ENCODE assay signal across 29 mouse cellular contexts in the genomic region with DNA sequence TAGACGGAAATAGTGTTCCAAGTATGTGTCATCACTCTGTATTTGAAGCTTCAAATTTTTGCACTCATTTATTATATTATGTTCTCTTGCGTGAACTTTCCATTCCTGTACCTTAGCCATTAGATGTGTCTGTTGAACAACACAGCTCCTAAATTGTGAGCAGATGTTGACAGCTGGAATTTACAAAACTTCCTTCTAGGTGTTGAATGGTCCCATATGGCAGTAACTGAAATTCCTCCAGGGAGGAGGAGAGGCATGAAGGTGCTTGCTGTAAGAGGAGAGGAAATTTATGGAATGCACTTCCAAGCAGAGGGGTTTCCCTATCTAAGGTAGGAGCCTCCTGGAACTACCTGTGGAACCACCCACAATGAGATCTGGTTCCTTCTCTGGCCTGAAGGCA.
DNase-seq lines count a peak whose midpoint lies in the region; ATAC-seq and TF ChIP-seq lines count a peak whose summit lies in the region.
"Had no signal": no experiment of that assay in that cellular context is flagged by ENCODE, and none has a peak within 500 bp of the region (broad histone marks: within the 10 kb centered on the region; RNA-seq: fewer than 3 reads in every experiment).

No protein-coding gene starts in this region.

- WGBS in heart, adult 2 months, result 70% methylated on average over 2 of the region's 2 CpGs
- 45% methylated on average over 2 of the region's 2 CpGs for WGBS in embryonic facial prominence, embryonic 14.5 days

- no peak overlapping the region for H3K4me3 ChIP-seq in heart, adult 2 months
- H3K4me3 ChIP-seq in embryonic facial prominence, embryonic 14.5 days (ENCODE audit: low read depth, low read length), result no peak overlapping the region
- H3K4me3 ChIP-seq: embryonic facial prominence, embryonic 13.5 days; forebrain, embryonic 12.5 days; forebrain, embryonic 15.5 days; heart, embryonic 12.5 days; heart, embryonic 15.5 days; hindbrain, embryonic 10.5 days; hindbrain, embryonic 13.5 days had no signal

- H3K4me2 ChIP-seq in embryonic facial prominence, embryonic 14.5 days (ENCODE audit: low read depth, low read length), result no peak overlapping the region
- H3K4me2 ChIP-seq: embryonic facial prominence, embryonic 13.5 days; forebrain, embryonic 12.5 days; forebrain, embryonic 15.5 days; heart, embryonic 12.5 days; heart, embryonic 15.5 days; hindbrain, embryonic 13.5 days had no signal

- H3K4me1 ChIP-seq in heart, adult 2 months (ENCODE audit: control insufficient read depth, insufficient read depth, low read length), result no peaks in the 10 kb centered on the region
- H3K4me1 ChIP-seq in embryonic facial prominence, embryonic 14.5 days (ENCODE audit: control insufficient read depth, insufficient read depth, low read length), result no peaks in the 10 kb centered on the region
- H3K4me1 ChIP-seq: embryonic facial prominence, embryonic 13.5 days; forebrain, embryonic 15.5 days; heart, embryonic 12.5 days; heart, embryonic 15.5 days; hindbrain, embryonic 10.5 days; hindbrain, embryonic 13.5 days had no signal

- no peaks in the 10 kb centered on the region for H3K27me3 ChIP-seq in heart, adult 2 months (ENCODE audit: control insufficient read depth, insufficient read depth, low read length)
- H3K27me3 ChIP-seq in embryonic facial prominence, embryonic 14.5 days (replicated peaks; ENCODE audit: control insufficient read depth, insufficient read depth, low read length), result no peaks in the 10 kb centered on the region
- H3K27me3 ChIP-seq: CH12.LX; embryonic facial prominence, embryonic 13.5 days; forebrain, embryonic 15.5 days; heart, embryonic 12.5 days; heart, embryonic 15.5 days; hindbrain, embryonic 13.5 days; Patski had no signal

- H3K9me3 ChIP-seq in embryonic facial prominence, embryonic 14.5 days (ENCODE audit: control insufficient read depth, low read length), result no peaks in the 10 kb centered on the region
- H3K9me3 ChIP-seq: embryonic facial prominence, embryonic 13.5 days; forebrain, embryonic 12.5 days; forebrain, embryonic 15.5 days; G1E; heart, embryonic 12.5 days; heart, embryonic 15.5 days; hindbrain, embryonic 10.5 days; hindbrain, embryonic 13.5 days had no signal

- no peaks in the 10 kb centered on the region for H3K79me2 ChIP-seq in heart, adult 2 months (replicated peaks; ENCODE audit: control insufficient read depth, insufficient read depth, low read length)

- peak; percentile 55 for DNase-seq in heart, adult 11 months
- DNase-seq in heart, adult 2 months, result no peak
- DNase-seq in embryonic facial prominence, embryonic 14.5 days (ENCODE audit: low spot score), result peak; percentile 36
- peak; percentile 12 for DNase-seq in hindlimb bud, embryonic 11.5 days (ENCODE audit: extremely low spot score, low read depth, low spot score)
- no peak for DNase-seq in spleen, adult 12 weeks (ENCODE audit: low spot score)
- DNase-seq: adrenal gland, postnatal 10 days; adrenal gland, postnatal 36 days; B cell, adult 2 months; cerebellum, adult 18-20 months; cerebellum, adult 9-10 months; cerebellum, postnatal 14 days; gastrocnemius, postnatal 10 days; gastrocnemius, postnatal 36 days; heart, postnatal 10 days; heart, postnatal 36 days had no signal

- no peak for TF ChIP-seq CTCF in heart, adult 2 months (IDR thresholded peaks at IDR 0.05)

- ATAC-seq in embryonic facial prominence, embryonic 14.5 days (ENCODE audit: low read depth), result no peak
- ATAC-seq in megakaryocyte progenitor cell, adult 5-6 weeks (replicated peaks; ENCODE audit: poor library complexity), result no peak
- ATAC-seq: forebrain, embryonic 15.5 days; hindbrain, embryonic 16.5 days; inflammation-experienced regulatory T-cells, adult 6 months; intestine, embryonic 16.5 days; Patski had no signal

- no peak overlapping the region for H3K9ac ChIP-seq in heart, adult 2 months (ENCODE audit: low read depth, low read length)
- H3K9ac ChIP-seq in embryonic facial prominence, embryonic 14.5 days (ENCODE audit: low read depth, low read length), result no peak overlapping the region
- H3K9ac ChIP-seq: embryonic facial prominence, embryonic 13.5 days; forebrain, embryonic 12.5 days; forebrain, embryonic 15.5 days; heart, embryonic 12.5 days; heart, embryonic 15.5 days; hindbrain, embryonic 13.5 days had no signal

- TF ChIP-seq EP300 in heart, adult 2 months (IDR thresholded peaks at IDR 0.05; ENCODE audit: insufficient read depth, low read depth, low read length), result no peak

- no peaks in the 10 kb centered on the region for H3K36me3 ChIP-seq in heart, adult 2 months (ENCODE audit: control insufficient read depth, insufficient read depth, low read length)
- no peaks in the 10 kb centered on the region for H3K36me3 ChIP-seq in embryonic facial prominence, embryonic 14.5 days (ENCODE audit: control insufficient read depth, insufficient read depth, low read length)
- H3K36me3 ChIP-seq: embryonic facial prominence, embryonic 13.5 days; forebrain, embryonic 12.5 days; forebrain, embryonic 15.5 days; G1E; heart, embryonic 12.5 days; heart, embryonic 15.5 days; hindbrain, embryonic 10.5 days; hindbrain, embryonic 13.5 days had no signal

- no peak overlapping the region for H3K27ac ChIP-seq in heart, adult 2 months
- H3K27ac ChIP-seq in embryonic facial prominence, embryonic 14.5 days (replicated peaks; ENCODE audit: low read depth, low read length), result no peak overlapping the region
- H3K27ac ChIP-seq: embryonic facial prominence, embryonic 13.5 days; forebrain, embryonic 12.5 days; forebrain, embryonic 15.5 days; heart, embryonic 15.5 days; hindbrain, embryonic 10.5 days; hindbrain, embryonic 13.5 days had no signal

- no peak for TF ChIP-seq POLR2A in heart, adult 2 months (IDR thresholded peaks at IDR 0.05; ENCODE audit: insufficient read depth, low read depth, low read length)

- intact Hi-C loops in heart, adult 2 months (cut with DNase I), result no loop called here

Comparison
In these comparisons a context has a peak if more than half of its experiments do, and no peak if none do; other contexts are left out.
1. DNase-seq: peak in heart, adult 11 months (single experiment), embryonic facial prominence, embryonic 14.5 days (single experiment) and hindlimb bud, embryonic 11.5 days (single experiment); none in heart, adult 2 months (0 of 2) and spleen, adult 12 weeks (single experiment).